Mouse (Mus musculus): ENCODE data around the gene Clec18a. TPM values are rescaled to one million over a fixed set of nuclear protein-coding genes. Genes with fewer than 3 reads are reported as not detected.
"Not testable (repeated sequence)": the region's sequence is repeated elsewhere in the genome, so short reads cannot be mapped to it uniquely, and the experiment has no call there.

Gene Clec18a
- total RNA-seq (2015), result not detected in 2 replicates
- total RNA-seq (2017), result not detected in 2 replicates

GRCm38 (mm10) chr8:111092326-111092725 lies at the start of gene Clec18a:
TSS of gene Clec18a (minus strand) at chr8:111092426.
- not testable (repeated sequence) for ATAC-seq (ENCODE audit: poor library complexity, severe bottlenecking)

DNA sequence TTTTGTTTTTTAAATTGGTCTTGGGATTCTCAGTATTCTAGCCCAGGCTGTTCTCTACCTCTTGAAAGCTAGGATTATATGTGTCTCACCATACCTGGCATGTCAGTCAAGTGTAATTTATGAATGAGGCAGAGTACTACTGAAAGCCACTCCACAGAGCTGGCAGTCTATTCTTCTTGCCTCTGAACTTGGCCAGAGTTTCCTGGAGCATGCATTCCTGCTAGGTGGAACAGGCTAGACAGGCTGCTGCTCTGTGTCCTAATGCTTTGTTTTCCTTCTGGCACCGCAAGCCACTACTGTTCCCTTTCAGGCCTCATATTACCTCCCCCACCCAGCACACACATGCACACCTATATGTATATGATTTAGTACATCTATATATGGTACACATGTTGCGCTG lies 38.5 kb upstream of the Clec18a start:
- no peak for ATAC-seq (ENCODE audit: poor library complexity, severe bottlenecking)

DNA sequence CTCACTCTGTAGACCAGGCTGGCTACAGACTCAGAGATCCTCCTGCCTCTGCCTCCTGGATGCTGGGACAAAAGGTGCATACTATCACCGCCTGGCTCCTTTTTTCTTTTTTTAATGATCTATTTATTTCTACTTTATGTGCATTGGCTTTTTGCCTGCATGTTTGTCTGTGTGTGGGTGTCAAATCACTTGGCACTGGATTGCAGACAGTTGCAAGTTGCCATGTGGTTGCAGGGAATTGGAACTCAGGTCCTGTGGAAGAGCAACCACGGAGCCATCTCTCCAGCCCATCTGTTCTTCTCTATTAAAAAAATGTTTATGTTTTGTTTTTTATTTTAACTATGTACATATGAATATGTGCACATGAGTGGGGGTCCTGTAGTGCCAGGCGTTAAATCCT lies 27.3 kb upstream of the Clec18a start:
- ATAC-seq (ENCODE audit: poor library complexity, severe bottlenecking), result no peak

GRCm38 (mm10) chr8:111114891-111115290 lies 22.7 kb upstream of the Clec18a start:
- ATAC-seq (ENCODE audit: poor library complexity, severe bottlenecking), result no peak

DNA sequence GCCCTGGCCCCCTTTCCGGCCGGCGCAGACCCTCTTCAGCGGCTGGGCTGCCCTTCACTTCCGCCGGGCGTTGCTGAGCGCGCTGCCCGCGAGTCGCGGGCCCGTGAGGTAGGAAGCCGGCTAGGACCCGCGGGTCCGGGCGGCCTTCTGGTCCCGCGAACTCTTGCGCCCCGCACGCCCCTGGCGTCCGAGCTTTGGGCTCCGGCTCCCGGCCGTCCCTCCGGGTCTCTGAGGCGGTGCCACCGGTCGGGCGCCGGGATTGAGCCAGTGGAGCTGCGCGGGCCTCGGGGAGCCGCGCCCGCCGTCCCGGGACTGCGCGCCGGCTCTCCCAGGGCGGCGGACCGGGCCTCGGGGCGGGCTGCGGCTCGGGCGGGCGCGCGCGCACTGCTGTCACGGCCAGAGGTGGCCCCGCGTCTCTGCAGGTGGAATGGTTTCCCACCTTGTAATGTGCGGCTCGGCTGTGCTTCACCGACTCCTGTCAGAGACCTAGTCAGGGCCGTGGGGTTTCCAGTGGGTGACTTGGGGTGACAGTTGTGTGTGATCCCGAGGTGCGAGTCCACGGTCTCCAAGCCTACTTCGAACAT lies 2.6 kb upstream of the Clec18a start:
- ATAC-seq (ENCODE audit: poor library complexity, severe bottlenecking), result peak; percentile 36

GRCm38 (mm10) chr8:111093865-111094718 lies 1.9 kb upstream of the Clec18a start, which contains the start of gene Pdpr:
TSS of gene Pdpr (plus strand) at chr8:111094630.
- ATAC-seq (ENCODE audit: poor library complexity, severe bottlenecking), result peak; percentile 93

GRCm38 (mm10) chr8:111091706-111092105 lies 520 bp downstream of the Clec18a start:
- ATAC-seq (ENCODE audit: poor library complexity, severe bottlenecking), result no peak

- ATAC-seq (ENCODE audit: poor library complexity, severe bottlenecking), result peak; percentile 68
These were observed 2.1 kb downstream of the Clec18a start for GRCm38 (mm10) chr8:111090126-111090525.

DNA sequence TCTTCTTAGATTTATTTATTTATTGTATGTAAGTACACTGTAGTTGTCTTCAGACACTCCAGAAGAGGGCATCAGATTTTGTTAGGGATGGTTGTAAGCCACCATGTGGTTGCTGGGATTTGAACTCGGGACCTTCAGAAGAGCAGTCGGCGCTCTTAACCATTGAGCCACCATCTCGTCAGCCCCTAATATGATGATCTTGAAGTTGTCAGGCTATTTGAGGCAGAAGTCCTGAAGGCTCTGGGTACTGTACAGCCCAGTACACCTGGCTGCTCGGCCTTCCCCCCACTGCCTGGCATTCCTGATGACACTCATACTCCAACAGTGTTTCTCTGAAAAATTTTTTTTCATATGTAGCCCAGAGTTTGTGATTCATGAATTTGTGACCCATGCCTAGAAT lies 8.3 kb downstream of the Clec18a start:
- ATAC-seq (ENCODE audit: poor library complexity, severe bottlenecking), result not testable (repeated sequence)

- no peak for ATAC-seq (ENCODE audit: poor library complexity, severe bottlenecking)
These were observed 10.5 kb downstream of the Clec18a start for GRCm38 (mm10) chr8:111081580-111082258.

GRCm38 (mm10) chr8:111079861-111080271 lies 12.4 kb downstream of the Clec18a start:
- ATAC-seq (ENCODE audit: poor library complexity, severe bottlenecking), result no peak

DNA sequence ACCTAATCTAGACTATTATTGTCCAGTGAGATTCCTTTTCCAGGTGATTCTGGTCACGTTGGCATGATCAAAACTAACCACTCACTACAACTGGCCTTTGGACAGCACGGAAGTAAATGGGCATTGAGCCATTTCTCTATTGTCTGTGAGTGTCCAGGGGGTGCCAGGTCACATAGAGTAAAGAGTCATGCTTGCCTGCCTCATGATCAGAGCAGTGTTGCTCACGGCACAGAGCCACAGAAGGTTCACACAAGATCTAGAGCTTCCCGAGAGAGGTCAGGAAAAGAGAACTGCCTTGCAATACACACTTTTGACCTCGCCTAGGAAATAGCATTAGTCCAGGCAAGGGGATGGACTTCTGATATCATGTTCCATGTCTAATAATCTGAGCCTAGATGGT lies 12.8 kb downstream of the Clec18a start:
- ATAC-seq (ENCODE audit: poor library complexity, severe bottlenecking), result no peak

GRCm38 (mm10) chr8:111075926-111076325 lies 16.3 kb downstream of the Clec18a start:
- ATAC-seq (ENCODE audit: poor library complexity, severe bottlenecking), result no peak

DNA sequence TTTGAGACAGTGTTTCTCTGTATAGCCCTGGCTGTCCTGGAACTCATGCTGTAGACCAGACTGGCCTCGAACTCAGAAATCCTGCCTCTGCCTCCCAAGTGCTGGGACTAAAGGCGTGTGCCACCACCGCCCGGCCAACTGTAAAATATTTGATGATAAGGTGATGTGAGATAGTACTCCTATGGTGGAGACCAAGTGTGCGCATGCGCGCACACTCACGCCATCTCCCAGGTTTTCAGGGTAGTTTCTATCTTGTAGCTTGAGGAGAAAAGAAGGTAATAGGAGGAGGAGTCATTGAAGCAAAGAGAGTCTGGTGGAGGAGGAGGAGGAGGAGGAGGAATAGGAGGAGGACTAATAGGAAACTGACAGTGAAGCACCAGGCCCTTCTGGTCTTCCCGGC lies 23.6 kb downstream of the Clec18a start:
- ATAC-seq (ENCODE audit: poor library complexity, severe bottlenecking), result not testable (repeated sequence)

GRCm38 (mm10) chr8:111067439-111067838 lies 24.8 kb downstream of the Clec18a start:
- no peak for ATAC-seq (ENCODE audit: poor library complexity, severe bottlenecking)

GRCm38 (mm10) chr8:111066308-111066707 lies 25.9 kb downstream of the Clec18a start:
- ATAC-seq (ENCODE audit: poor library complexity, severe bottlenecking), result no peak

DNA sequence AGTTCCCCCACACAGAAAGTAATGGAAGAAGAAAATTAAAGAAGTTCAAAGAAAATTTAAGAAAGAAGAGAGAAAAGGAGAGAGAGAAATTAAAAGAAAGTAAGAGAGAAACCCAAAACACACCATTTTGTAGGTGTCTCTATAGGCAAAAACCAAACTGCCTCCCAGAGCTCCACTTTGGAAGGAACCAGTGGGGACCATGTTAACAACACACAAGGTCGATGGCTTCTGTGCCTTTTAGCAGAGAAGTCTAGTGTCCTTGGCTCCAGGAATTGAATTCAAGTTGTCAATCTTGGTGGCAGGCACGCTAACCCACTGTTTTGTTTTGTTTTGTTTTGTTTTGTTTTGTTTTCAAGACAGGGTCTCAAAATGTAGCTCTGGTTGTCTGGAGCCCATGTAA lies 29.3 kb downstream of the Clec18a start:
- ATAC-seq (ENCODE audit: poor library complexity, severe bottlenecking), result no peak

GRCm38 (mm10) chr8:111062072-111062757 lies 30.0 kb downstream of the Clec18a start:
- ATAC-seq (ENCODE audit: poor library complexity, severe bottlenecking), result peak; percentile 65

- ATAC-seq (ENCODE audit: poor library complexity, severe bottlenecking), result peak; percentile 22
These were observed 30.5 kb downstream of the Clec18a start for GRCm38 (mm10) chr8:111061688-111062071.

DNA sequence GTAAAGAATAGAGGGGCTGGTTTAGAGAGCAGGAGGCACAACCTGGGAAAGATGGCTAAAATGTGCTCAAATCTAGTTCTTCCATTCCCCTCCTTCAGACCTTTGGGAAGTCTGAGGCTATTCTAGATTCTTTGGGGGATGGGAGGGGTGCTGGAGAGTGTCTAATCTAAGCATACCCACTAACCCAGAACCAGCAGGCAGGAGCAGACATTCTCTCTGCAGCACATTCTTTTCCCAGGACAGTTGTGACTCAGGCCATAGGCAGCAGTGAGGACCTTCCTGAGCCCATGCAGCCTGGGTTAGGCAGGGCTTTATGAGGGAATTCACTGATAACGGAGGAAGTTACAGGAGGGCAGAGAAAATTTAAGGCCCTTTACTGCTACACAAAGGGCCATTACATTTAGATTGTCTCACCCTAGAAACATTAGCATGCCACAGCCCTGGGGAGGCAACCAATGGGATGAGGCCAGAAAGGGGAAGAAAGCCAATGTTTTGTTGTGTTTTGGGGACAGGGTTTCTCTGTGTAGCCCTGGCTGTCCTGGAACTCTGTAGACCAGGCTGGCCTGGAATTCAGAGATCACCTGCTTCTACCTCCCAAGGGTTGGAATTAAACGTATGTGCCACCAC lies 33.2 kb downstream of the Clec18a start:
- ATAC-seq (ENCODE audit: poor library complexity, severe bottlenecking), result no peak

Measured in megakaryocyte, adult 5-6 weeks (primary cell).